Mouse (Mus musculus) spleen, adult 18-20 months (tissue): ENCODE results near the gene Prtg.

Source experiments
- DNase-seq, 2 experiments: peaks; one replicate each; pipeline ENCODE4 v3.0.0; 2022; ENCODE audit warnings: mixed read lengths in 2 of 2

The Prtg gene

DNA sequence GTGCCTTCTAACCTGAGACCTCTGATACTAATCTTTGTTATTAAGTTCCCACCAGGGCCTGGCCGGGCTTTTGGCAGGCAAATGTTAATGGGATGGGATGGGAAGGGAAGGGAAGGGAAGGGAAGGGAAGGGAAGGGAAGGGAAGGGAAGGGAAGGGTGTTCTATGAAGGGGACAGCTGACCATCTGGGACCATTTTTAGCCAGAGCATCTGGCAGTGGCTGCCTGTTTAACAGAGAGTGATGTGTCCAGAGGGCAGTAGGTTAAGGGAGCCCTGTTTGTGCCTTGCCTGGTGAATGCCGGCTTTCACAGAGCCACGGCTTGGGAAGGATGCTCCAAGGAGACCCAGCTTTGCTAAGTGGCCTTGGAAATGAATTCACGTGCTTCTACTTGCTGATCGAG is 57.1 kb downstream of the Prtg start:
- DNase-seq = no peak

DNA sequence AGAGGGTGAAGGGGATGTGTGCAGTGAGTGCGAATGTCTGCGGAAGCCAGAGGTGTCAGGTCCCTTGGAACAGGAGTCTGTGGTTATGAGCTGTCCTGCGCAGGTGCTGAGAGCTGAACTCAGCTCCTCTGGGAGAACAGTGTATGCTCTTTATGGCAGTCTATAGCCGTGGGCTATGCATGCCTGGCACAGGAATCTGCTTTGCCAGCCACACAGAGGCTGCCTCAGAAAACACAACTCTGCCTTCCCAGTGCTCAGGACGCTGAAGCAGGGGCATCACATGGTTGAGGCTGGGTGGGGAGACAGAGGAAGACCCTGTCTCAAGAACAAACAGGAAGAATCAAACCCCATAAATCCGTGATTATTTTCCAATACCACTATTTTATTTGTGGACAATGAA is 60.8 kb downstream of the Prtg start:
- no peak for DNase-seq

DNA sequence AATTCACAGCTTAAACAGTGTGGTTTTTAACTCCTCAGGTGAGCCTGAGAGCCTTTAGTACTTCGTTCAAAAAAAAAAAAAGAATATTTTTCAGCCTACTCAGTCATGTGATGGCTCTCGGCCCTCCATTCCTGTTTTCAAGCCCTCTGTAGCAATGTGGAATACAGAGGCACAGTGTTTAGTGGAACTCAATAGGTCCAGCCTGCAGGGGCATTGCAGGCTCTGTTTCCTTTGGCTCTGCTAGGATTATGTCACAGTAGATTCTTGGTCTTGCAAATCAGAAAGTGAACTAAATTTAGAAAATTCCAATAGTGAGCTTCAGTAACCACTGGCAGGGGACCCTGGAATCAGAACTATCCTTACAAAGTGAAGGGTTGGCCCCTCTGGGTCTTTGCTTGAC is 62.1 kb downstream of the Prtg start:
- no peak for DNase-seq

DNA sequence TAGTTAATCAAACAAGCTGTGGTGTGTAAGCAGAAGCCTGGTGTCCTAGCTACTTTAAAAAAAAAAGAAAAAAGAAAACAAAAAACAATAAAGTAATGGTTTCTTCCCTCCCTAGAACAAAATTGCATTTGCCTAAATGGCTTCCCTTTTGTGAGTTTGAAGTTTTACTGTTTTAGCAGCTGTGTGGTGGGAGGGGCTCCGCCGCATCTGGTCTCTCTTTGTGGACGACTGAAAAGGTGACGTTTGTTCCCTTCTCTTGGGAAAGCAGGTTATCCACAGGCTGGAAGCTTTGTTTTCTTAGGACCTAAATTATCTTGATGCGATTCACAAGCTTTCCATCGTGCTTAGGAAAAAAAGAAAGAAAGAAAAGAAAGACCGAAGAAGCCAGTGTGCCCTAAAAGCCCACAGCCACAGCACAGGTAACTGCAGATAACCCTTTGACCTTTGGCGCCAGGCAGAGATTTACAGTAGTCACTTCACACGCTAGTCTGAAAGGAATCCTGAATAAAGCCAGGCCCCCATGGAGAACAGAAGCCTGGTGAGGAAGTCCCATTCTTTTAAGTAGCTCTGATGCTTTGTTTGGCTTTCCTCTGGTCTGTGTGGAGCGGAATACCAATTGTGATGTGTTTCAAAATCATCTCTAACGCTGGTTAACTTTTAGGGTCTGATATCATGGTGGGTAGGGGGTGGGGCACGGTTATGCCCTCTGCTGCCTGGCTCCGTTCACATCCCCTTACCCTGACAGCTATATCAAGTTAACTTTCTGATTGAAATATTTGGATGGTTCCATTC is 65.0 kb downstream of the Prtg start:
- DNase-seq = no peak

DNA sequence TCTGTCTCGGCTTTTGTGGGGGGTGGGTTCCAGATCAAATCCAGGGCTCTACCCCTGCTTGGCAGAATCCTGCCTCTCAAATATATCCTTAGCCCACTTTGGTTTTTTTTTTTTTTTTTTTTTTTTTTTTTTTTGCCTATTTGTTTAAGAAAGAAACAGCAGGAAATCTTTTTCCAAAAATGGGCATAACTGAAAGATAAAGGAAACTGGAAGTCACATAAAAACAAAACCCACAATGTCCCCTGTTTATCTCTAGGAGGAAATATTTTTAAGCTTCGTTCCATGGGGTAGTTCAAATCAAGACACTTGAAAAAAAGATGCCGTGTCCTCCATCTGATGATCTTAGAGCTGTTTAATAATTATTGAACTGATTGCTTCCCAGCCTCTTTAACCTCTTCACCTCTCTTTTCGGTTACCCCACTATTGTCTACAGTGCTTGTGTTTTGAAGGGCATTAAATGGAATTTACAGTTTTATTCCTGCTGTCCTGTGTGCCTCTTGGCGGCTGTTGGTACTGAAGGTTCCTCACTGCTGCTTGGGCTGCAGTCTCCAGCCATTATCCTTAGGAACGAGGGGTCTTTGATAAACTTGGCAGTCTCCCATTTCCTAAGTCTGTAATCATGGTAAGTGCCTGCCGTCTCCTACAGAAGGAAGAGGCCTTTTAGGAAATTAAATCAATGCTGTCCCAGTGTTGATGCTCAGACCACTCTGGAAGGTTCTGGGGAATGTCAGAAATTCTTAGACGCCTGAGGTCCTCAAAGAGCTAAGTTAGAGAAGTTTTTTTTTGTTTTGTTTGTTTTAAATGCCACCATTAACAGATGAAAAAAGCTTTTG is 65.8 kb downstream of the Prtg start:
- no peak for DNase-seq

DNA sequence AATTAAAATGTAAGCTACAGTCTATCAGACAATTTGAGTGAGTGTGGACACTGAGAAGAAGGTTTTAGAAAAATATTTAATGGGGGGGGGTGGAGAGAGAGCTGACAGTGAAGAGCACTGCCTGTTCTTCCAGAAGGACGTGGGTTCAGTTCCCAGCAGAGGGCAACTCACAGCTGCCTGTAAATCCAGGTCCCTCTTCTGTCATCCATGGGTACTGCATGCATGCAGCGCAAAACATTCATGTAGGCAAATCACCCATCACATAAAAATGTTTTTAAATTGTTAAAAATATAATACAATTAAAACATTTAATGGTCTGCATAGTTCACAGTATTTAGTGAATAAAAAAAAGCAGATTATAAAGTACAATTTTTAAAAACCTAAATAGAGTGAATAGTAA is 69.2 kb downstream of the Prtg start:
- DNase-seq = no peak

DNA sequence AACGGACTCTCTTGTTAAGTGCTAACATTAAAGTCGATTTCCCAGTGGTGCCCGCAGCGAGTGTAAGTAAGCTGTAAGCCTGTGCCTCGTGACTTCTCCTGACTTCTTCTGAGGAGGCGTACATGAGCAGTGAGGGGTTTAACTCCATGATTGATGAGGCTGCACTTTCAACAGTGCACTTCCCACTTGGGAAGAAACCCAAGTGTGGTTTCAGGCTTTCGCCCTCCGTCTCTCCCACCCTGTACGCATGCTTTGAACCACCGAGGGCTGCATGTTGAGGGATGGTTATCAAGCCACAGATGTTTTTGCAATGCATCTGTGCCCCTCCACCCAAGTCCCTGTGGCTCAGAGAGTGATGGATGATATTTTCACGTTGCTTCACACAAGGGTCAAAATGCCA is 71.2 kb downstream of the Prtg start:
- no peak for DNase-seq

DNA sequence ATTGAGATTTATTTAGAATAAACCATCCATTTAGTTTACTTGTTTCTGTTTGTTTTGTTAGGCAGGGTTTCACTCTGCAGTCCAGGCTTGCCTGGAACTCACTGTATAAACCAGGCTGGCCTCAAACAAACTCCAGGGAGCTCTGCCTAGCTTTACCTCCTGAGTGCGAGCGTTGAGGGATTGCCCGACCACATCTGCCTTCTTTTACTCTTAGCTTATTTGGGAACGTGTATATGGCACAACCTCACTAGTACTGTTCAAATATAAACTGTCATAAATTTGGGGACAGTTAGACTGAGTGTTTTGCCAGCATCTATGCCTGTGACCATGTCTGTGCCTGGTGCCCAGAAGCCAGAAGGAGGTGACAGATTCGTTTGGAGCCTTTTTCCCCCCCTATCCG is 72.0 kb downstream of the Prtg start:
- DNase-seq = no peak

DNA sequence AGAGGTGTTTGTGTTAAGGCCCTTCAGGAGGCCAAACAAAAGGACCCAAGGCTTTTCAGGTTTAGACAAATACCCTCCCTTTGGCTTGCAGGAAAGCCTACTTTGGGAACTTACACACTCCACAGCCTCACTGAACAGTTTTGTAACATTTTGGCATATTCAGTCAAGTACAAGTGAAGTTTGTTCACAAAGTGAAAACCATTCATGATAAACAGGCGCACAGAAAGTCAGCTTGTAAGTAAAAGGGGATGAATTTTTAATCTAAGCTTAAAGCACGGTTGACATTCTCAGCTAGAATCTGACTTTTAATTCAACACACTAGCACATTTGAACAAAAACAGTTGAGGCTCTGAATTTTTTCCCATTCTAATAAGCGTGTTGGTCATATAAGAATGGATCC is 72.9 kb downstream of the Prtg start:
- no peak for DNase-seq

DNA sequence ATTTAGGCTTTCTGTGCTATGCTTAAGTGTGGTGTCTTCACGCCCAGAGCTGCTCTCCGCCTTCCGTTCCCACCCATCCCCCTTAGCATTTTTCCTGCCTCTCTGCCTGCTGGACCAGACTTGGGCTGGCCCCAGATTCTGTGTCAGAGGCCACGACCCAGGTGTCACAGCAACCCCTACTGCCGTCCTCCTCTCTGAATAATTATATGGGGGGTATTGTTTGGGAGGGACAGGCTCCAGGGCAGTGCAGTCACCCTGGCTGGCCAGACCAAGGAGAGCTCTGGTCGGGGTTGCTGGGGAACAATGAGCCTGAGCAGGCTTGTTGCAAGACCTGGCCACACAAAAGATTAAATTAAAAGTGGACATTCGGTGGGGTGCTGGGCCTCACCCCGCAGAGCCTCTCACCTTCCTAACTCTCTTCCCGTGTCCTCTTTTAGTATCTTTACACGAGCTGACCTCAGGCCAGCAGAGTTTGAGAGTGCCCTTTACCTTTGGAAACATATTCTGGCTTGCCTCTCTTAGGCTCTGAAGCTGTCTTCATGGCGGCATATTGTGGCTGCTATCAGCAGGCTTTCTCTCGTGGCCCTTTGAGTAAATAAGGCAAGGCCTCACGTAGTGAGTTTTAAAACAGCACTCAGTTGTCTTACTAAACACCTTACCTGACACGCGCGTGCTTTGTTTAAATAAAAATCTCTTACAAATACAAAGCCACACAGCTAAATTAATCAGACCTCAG is 73.7 kb downstream of the Prtg start:
- no peak for DNase-seq

DNA sequence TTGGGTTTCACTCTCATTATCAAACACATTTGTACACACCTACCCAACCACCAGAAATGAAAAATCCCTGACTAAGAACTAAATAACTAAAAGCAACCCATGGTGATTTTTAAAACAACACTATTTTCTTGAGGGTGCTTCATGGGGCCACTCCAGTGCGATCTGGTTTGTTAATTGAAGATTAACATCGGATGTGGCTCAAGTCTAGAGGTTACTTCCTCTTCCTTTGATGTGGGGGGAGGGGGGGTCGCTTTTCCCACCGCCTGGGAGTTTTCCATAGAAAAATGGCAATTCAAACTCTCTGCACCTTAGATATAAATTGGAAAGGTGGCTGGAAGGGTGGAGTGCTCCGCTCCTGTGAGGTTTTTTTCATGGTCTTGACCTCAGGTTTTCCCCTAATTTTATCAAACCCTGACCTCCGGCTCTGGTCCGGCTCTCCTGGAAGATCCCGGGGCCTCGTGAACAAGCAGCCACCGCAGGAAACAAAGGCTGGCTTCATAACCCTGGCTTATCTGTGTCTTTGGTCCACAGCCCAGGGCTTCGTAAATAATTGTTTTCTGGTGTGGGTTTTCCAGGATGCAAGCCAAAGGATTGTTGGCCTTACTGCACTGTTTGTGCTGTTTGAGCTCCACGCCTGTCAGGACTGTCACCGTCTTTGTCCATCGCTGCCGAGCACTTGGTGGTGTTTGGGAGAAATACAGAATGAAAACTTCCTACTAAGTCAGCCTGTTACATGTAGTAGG is 74.5 kb downstream of the Prtg start:
- no peak for DNase-seq

DNA sequence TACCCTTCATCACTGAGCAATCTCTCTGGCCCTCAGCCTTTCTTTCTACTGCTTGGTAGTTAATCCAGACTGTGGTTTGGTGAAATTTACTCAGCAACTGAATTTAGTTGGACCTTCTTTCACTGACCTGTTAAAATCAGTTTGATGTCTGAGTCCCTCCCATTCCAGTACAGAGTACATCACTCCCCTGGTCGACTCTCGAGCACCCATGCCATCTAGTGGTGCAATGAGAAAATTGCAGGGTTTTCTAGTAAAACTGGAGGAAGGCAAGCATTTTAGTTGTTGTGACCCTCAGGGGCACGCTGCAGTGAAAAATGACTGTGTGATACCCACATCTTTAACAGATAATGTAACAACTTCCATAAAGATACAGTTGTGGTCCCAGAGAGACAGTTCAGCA is 77.3 kb downstream of the Prtg start:
- peak in 1 of 2 experiments; percentile 23 for DNase-seq

DNA sequence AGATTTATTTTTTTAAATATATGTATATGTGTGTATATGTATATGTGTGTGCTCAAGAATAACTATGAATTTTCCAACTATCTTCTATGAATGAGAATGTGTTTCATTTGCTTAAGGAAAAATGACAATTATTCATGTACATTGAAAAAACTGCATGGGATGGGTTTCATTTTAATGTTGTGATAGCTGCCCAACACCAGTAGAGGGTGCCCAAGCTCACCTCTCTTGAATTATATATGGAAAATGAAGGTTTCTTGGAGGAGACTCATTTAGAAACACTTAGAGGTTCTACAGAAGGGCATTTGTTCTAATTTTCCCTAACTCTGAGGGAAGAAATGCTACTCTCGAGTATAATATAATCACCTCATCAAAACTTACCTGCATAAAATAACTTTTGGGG is 83.1 kb downstream of the Prtg start:
- no peak for DNase-seq

DNA sequence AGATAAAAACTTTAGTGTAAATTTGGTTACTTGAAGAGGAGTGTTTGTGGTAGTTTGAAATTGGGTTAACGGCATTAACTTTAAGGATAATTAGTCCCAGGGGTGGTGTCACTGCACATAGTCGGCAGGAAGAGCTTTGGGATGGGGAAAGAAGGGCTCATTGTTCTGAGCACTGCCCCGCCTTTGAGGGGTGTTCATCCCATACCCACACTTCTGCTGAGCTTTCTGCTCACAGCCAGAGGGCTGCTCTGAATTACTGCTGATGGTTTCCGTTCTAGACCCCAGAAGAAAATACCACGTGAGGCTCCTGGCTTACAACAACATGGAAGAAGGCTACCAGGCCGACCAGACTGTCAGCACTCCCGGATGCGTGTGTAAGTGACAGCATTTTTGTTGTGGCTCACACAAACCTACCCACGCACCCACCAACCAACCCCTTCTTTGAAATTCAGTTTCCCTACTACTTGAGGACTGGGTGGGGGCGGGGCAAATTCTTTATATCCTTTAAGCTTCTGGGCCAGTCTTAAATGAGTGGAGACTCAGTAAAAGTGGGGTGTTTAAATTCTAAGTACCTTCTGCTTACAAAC is 83.9 kb downstream of the Prtg start:
- no peak for DNase-seq

DNA sequence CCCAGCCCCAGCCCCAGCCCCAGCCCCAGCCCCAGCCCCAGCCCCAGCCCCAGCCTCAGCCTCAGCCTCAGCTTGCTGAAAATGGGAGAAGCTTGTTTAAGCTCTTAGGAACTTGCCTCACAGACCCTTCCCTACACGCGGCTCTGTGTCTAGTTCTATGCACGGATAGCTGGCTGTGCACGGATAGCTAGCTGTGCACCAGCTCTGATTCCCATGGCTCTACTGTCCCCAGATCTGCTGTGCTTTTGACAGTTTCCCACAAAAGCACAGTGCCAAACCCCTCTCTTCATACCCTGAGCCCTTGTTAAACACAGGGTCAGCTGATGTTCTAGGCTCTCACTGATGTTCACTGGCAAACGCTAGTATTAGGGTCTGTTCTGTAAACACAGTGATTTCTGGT is 86.1 kb downstream of the Prtg start:
- no peak for DNase-seq

DNA sequence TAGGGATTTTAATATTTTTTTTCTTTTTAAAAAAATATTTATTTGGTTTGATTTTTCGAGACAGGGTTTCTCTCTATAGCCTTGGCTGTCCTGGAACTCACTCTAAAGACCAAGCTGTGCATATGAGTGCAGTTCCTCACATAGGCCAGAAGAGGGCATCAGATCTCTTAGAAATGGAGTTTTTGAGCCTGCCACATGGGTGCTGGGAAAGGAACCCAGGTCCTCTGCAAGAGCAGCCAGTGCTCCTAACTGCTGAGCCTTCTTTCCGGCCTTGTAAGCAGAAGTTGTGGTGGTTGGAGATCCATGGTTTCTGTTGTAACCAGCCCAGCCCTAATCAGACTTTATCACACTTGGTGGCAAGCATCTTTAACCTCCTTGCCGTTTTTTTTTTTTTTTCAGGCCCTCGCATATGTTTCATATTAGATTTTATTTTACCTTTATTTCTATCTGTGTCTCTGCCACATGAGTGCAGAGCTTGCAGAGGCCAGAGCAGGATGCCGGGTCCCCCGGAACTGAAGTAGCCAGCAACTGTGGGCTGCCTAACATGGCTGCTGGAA is 88.2 kb downstream of the Prtg start:
- DNase-seq = no peak

DNA sequence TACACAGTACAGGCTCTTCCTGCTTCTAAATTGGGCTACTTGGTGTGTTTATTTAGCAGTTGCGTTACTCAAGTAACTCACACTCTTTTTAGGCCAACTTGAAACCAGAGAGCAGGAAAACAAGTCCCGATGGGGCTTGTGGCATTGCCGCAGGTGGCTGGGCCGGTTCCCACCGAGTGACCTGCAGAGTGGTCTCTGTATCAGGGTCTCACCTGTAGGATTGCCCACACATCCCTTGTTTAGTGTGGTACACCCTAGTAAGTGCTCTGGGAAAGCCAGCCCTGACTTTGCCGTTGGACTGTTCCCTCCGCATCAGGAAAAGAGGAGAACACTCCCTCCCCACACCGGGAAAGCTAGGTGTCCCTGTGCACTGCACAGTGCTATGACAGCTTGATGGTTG is 95.4 kb downstream of the Prtg start:
- DNase-seq = no peak

DNA sequence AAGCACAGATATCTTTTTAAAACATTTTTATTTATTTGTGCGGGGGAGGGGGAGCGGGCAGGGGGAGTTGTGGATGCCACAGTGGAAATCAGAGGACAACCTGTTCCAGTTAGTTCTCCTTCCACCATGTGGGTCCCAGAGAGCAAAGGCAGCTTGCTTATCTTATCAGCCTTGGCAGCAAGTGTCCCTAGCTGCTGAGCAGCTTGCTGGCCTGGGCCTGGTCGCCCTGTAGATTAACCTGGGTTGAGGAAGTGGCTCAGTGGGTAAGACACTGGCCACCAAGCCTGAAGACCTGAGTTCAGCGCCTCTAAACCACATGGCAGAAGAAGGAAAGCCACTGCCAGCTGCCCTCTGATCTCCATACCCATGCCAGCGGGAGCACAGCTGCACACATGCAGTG is 95.9 kb downstream of the Prtg start:
- no peak for DNase-seq

DNA sequence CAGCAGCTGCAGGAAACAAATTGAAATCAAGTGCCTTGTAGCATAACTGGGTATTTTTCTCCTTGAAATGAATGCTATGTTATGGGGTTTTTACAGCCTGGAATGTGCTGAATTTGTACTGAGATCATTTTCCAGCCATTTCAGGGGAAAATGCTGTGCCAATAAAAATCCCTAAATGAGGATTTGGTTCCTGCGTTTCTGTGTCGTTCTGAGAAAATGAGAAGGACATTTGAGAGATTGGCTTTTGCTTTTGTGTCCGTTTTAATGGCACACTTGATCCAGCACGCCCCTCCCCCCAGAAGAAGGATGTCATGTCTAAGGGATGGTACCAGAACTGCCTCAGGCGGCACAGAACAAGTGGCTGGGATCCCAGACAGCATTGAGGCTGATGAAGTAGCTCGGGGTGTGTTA is 100.0 kb downstream of the Prtg start:
- DNase-seq = no peak

DNA sequence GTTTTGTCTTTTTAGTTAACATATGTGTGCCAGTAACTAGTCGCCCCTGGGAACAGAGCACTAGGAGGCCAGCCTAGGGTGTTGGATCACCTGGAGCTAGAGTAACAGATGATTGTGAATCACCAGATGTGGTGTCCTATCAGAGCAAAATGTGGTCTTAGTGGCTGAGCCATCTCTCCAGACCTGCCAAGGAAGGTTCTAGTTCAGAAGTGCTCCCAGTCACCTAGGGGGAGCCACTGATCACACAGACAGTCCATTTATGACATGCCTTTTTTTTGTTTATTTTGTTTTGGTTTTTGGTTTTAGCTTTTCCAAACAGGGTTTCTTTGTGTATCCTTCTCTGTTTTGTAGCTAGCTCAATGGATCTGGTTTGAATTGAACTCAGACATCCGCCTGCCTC is 104.7 kb downstream of the Prtg start:
- no peak for DNase-seq

DNA sequence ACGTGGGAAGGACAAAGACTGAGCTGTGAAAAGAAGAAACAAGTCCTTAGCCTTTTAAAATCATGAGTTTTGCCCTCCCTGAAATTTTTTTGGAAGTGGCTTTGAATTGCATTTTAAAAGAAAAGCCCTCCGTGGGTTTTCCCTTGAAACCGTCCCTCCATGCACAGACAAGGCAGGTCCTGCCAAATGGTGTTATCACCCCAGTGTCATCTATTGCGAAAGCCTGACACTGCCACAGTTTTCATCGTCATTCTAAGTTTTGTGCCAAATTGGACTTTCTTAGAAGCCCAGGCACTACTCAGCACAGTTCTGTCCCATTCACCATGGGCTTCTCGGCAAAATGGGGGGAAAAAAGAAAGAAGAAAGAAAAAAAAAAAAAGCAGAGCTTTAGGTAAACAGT is 106.9 kb downstream of the Prtg start:
- DNase-seq = no peak

DNA sequence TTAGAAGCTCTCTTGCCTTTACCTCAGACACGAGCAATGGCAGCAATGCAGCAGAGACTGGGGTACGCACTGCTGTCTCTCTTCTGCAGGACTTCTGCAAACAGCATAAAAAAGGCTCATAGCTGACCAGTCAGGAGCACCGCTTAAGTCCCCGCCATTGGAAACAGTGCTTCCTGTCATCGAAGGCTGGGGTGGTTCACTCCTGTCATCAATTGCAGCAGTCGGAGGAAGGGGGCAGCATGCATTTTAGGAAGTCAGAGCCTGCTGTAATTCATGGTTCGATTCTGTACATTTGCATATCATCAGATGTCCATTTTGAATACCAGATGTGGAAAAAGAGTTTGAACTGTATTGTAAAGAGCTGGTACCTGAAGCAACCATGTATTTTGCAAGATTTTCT is 109.1 kb downstream of the Prtg start:
- DNase-seq = no peak
